Mouse (Mus musculus) gonadal fat pad, adult 2 months (tissue): ENCODE measurements around the gene Ablim1. TPM values are rescaled to one million over a fixed set of nuclear protein-coding genes. Genes with fewer than 3 reads are reported as not detected.

Experiments used
- DNase-seq: peaks from one replicate; pipeline ENCODE4 v3.0.0-alpha.2; 2012; ENCODE audit warnings: low read depth
- polyA plus RNA-seq: library from polyadenylated mRNA; depleted of rRNA; stranded (reverse); fragments of >200 nt; gene quantifications from 2 replicates; pipeline ENCODE4 v1.2.3, GENCODE M21; 2012

Ablim1 gene
- polyA plus RNA-seq, 1 experiment = 57.5 TPM

DNA sequence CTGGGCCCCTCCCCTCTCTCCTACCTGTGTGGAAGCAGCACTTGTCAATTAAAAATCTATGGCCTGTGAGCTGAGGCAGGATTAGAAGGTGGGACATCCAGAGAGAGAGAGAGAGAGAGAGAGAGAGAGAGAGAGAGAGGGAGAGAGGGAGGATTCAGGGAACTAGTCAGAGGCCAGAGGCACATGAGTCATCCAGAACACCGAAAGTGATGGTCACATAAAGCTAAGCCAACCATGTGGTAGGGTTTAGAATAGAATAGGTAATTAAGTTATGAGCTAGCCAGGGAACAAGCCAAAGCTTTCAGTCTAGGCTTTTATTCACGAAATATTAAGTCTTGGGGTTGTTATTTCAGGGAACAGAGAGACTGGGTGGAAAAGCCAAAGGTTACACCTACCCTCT lies 10.1 kb downstream of the Ablim1 start:
- no peak for DNase-seq

DNA sequence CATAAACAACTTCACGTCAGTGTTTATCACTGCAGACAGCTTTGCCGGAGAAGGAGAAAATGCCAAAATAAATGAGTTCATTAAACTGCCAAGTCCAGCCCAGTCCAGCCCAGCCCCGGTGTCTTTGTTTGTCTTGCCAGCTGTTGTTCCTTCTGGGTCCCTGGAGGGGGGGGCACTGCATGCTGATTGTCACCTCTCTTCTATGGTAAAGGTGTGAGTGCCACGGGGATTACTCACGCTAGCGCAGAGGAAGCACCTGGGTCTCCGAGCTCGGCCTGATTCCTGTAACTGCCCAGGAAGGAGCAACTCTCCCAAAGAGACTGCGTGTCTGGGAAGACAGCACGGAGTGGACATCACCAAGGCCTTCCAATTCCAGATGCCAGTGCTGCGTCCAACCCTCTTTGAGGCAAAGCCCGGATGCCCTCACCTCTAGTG lies 12.7 kb downstream of the Ablim1 start:
- no peak for DNase-seq

DNA sequence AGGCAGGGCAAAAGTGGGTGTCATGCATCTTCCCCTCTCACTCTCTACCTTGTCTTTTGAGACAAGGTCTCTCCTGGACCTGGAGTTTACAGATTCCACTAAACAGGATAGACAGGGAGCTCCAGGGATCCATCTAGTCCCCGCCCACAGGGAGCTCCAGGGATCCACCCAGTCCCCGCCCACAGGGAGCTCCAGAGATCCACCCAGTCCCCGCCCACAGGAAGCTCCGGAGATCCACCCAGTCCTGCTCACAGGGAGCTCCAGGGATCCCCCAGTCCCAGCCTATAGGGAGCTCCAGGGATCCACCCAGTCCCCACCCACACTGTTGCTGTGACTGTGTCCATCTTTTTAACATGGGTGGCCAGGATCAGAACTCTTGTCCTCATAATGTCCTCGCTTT lies 16.7 kb downstream of the Ablim1 start:
- no peak for DNase-seq

DNA sequence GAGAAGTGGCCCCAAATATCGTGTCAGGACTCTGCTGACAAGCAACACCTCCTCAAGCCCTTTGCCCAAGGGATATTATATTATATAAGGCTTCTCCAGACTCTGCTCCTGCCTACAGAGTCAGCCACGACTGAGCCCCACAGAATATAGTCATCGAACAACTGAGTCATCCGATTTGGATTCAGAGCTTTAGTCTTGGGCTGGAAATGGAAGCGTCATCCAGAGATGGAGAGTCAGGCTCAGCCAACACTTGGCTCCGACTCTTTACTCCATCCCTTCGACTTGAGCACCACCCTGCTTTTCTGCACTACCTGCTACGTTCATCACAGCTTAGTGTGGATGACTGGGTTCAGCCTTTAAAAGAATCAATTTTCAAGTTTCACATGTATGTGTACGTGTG lies 17.3 kb downstream of the Ablim1 start:
- no peak for DNase-seq

DNA sequence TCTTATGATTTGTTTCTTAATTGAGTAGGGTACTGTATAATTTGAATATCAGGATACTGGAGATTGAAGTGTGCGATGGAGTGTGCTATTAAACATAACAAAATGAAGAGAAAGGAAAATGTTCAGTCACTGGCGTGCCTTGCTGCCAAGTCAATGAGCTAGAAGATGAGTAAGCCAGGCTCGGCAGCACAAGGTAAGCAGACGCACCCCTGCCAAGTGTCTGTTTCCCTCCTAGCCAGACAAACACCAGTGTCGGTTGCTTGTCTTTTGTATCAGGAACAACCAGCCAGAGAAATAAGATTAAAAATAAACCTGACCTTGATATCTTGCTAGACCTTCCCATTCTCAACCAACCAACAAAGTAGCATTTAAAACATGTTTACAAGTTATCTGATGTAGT lies 18.2 kb downstream of the Ablim1 start:
- DNase-seq = no peak

DNA sequence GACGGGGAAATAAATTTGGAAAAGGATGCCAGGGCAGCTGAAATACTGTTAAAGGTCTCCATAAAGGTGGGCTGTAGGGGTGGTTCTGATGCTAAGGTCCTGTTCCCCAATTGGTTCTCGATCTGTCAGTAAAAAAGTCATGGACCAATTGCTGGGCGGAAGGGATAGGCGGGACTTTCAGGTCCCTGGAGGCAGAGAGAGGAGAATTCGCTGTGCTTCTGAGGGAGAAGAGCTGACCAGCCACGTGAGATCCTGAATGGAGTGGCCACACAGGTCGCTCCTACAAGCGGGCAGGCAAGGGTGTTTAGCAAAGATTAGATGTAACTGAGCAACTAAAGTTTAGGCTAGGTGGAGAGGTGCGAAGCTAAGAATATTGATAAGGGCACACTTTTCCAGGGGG lies 19.2 kb downstream of the Ablim1 start:
- DNase-seq = no peak

DNA sequence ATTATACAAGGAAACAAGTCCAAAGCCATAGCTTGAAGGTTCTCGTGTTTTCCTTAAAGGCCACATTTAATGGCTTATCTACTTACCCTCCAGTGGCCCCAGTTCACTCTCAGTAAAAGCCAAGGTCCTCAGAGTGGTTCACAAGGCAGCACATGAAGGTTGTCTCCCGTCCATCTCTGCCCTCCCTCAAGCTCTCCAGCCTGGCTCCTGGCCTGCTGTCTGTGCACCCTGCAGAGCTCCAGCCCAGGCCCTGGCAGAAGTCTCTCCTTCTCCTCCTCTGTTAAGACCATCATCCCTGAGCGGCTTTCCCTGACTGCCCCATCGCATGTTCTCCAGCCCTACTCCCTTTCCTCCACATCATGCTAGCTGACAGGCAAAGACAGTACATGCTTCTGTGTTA lies 20.4 kb downstream of the Ablim1 start:
- no peak for DNase-seq

DNA sequence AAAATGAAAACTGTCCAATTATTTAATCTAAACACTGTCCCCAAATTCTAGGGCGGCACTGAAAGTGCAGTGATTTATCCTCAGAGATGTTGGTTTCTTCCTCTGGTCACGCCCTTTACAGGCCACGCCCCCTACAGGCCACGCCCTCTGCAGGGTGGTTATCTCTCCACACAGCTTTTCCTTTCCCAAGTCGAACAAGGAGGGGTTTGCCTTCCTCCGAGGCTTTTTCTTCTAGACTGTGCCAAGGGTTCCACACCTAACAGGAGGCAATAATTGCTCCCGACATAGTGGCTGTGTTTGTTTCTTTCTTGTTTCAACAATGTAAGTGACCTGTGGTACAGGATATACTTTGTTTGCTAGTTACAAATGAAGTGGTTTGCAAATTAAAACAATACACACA lies 21.0 kb downstream of the Ablim1 start:
- DNase-seq = no peak

DNA sequence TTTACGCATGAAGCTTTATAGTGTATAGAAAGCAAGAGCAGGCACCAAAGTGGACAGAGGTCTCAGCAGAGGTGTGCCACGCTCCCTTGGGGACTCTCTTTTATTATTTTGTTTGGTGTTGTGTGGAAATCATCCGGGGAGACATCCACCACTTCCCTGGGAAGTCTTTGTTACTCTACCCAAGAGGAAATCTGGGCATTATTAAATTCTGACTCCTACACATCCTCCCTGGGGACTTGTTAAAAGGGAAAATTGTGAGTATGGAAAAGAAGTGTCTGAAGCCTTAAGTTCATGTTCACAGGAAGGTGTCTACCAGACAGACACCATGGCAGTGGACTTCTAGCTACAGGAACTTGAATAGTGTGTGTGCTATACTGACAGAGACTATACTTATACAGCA lies 31.4 kb downstream of the Ablim1 start:
- no peak for DNase-seq

DNA sequence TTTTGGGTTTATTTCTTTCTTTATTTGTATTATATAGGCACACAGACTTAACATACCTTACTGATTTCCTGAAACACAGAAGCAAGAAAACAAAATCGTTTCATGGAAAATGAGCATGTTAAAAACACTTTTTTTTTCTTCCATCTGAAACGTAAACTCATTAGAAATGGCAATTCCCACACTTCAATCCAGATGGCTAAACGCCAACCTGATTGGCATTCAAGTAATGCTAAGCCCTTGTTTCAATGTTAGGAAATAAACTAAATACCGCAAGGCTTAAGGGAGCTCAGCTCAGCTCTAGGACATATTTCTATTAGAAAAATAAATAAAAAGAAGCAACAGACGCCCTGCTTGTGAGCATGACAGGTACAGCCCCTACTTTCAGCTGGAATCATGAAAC lies 32.1 kb downstream of the Ablim1 start:
- peak; percentile 33 for DNase-seq

DNA sequence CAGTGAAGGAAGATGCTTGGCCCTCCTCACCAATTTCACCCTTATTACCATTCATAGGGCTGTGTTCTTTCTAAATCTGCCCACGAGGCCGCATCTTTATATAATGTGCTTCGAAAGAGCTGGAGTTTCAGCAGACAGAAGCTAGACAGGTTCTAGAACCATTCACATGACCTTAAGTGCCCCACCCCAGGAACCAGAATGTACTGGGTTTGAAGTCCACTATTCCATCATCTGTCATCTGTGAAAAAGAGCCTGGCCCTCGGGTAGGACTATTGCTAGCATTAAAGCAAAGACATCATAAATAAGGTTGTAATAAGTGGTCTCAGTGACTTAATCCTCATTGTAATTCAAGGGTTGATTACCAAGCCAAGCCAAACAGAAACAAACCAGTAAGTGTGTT lies 35.1 kb downstream of the Ablim1 start:
- no peak for DNase-seq

DNA sequence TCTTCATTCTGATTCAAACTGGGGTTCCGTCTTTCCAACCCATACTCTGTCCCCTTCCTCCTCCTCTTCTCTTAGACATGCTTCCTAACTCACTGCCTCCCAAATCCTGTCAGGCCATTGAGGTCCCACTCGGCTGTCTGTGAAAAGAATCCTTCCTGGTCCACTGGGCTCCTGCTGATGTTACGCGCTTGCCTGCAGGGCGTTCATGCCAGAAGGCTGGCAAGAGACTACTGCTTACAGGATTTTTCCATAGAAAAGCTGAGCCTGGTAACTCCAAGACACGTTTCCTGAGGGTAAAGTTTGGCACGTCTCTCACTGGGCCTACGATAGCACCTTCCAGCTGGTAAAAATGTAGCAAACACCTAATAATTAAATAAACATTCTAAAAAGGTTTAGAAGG lies 36.5 kb downstream of the Ablim1 start:
- DNase-seq = no peak

DNA sequence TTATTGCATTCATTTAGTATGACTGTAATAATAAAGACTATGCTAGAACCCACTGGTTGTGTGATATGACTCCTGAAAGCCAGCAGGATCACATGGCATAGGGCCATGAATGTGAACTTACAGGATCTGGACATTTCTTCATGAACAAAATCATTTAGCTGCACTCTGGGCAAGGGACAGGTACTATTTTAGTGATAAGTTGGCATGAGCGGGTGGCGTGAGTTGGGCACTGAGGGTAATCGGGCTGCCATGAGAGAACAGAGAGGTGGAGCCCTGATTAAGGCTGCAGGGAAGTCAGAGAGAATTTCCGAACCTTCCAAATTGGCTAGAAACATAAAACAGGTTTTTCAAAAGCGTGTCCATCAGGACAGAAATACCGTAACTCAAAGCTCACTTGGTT lies 37.7 kb downstream of the Ablim1 start:
- DNase-seq = no peak

DNA sequence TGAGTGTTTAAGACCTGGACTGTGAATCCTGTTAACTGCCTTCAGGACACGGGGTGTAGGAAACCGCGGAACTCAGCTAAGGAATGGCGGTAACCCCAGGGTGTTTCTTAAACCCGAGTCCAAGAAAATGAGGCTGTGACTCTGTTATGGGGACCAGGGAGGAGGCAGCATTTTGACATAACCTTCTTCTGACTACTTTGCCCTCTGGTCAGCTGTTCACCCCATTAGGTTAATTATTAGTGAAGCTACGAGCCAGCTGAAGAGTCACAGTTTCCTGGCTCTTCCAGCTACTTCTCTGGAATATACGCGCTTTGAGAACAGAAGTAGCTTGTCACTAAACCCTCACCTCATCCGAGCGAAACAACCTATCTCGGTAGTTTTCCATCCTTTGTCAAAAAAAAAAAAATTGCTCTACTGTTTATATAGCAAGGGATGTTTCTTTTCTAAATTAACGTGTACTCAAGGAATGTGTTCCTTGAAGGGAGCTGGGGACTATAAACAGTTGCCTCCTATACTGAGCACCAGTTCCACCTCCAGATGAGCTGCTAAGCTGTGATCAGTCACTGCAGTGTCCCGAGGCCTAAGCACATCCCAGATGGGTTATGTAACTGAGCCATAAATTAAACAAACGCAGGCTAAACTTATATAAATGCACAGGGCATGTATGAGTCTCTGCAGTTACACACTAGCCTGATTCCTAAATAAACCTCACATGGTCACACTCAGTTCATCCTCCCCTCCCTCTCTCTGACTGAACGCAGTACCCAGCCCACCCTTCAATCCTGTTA lies 39.4 kb downstream of the Ablim1 start:
- no peak for DNase-seq

DNA sequence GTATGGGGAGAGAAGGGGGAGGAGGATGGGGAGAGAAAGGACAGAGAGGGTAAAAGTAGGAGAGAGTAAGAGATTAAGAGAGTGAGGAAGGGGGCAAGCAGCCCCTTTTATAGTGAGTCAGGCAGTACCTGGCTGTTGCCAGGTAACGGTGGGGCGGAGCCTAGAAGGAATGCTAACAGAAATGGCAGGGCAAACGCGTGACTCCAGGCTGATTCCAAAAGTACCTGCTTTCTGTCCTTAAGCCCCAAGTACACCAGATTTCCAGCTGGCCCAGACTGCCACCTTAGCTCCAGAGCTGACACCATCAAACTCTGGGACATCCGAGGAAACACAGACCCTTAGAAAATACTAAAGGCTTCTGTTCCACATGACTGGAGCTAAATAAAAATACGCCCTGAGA lies 40.0 kb downstream of the Ablim1 start:
- DNase-seq = no peak

DNA sequence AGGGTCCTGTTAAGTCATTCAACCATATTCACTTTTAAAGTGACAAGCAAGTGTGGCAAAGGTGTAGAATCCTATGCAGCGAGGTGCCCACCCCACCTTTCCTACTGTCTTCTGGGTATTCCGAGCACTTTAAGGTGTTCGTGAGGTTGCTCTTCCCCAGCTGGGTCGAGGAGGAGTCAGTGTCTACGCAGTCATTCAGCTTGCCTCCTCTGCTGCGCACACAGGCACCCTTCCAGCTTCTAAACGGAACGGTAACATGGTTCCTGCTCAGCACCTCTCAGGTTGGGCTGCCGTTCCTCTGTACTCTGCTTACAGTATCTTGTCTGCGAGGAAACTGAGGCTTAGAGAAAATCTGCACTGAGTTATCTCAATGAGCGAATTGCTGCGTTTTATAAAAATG lies 40.4 kb downstream of the Ablim1 start:
- no peak for DNase-seq

DNA sequence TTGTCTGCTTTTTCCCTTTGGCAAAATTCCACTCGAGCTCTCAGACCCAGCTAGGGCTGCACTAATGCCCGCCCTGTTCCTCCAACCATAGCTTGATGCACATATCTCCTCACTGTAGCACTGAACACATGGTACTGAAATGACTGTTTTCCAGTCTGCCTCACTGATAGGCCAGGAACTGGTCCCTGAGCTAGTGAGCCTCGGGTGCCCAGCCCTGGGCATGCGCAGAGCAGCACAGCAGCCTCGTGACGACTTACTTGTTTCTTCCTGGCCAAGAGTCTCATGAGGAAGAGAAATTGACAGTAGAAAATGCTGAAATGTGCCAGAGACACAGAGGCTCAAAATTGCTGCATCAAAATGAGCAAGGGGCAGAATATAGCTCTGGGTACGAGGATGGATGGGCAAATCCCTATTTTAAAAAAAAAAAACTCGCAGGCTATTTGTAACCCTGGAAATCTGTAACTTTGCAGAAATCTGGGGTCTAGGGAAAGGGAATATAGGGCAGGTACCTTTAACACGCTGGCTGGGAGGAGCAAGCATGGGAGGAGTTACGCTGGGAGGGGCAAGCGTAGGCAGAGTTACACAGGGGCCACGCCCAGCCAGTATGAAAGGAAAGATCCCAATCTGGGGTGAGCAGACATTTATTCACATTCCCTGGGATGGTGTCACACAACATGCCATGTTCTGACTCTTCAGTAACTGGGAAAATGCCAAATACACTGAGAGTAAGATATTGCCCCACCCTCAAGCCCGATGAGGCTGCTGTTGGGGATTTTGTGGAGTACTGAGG lies 41.7 kb downstream of the Ablim1 start:
- no peak for DNase-seq

DNA sequence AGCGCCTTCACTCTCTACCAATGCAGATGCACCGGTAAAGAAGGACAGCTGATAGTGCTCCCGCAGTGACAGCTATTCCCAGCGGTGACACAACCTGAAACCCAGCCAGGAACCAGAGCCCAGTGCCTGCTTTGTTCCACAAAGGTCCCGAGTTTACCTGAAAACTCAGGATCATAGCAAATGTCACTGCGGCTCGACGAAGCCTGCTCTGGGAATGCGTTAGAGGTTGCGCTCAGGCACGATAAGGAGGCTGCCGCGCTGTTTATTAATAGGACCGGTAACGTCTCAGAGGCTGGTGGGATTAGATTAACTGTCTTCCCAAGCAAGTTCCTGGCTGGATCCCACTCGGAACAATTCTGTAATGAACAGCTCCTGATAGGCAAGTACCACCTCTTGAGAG lies 43.0 kb downstream of the Ablim1 start:
- DNase-seq = no peak

DNA sequence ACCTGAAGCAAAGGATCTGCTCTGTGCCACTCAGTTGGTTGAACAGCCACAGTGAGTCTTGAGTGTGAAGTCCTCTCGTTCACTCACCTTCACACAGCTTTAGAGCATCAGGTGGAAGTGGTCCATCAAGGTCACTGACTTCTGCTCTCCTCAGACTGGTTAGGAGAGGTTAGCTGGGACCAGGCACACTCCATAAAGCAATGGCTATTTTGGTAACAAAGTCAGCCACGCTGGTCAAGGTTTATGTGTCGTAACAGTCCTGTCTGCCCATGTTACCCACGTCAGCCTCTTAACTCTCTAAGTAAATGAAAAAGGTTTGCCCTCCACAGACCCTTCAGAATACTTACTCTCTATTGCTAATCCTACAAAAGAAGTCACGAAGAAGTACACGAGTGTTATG lies 44.0 kb downstream of the Ablim1 start:
- no peak for DNase-seq

DNA sequence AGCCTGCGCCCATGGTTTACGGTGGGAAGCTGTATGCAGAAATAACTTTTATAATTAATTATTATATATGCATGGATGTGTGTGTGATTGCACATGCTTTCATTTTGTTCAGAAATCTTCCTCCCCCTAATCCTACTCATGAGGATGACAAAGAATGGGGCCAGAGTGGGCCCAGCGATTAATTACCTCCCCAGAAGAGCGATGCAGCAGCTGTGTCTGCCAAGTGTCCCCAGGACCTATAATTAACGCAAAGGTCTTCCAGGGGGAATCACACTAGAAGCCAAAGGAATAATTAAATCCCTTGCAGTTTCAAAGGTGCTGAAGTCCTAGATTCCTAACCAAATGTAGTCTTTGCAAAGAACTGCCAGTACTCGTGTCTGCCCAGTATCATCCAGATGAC lies 44.9 kb downstream of the Ablim1 start:
- no peak for DNase-seq

DNA sequence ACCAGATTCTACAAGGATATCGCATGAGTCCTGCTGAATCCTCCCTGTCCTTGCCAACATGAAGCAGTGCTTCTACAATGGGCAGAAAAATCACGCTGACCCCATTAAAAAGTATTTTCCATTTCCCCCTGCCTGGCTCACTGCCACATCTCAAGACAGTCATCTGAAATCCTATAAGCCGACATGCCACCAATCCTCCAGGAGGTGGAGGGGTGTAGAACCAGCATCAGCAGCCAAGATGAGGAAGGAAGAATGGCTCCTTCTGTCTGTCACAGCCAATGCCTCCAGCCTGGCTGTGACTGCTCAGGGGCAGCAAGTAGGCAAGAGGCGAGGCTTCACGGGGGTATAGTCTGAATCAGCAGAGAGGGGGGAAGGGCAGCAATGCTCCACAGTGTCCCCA lies 47.2 kb downstream of the Ablim1 start:
- DNase-seq = no peak

DNA sequence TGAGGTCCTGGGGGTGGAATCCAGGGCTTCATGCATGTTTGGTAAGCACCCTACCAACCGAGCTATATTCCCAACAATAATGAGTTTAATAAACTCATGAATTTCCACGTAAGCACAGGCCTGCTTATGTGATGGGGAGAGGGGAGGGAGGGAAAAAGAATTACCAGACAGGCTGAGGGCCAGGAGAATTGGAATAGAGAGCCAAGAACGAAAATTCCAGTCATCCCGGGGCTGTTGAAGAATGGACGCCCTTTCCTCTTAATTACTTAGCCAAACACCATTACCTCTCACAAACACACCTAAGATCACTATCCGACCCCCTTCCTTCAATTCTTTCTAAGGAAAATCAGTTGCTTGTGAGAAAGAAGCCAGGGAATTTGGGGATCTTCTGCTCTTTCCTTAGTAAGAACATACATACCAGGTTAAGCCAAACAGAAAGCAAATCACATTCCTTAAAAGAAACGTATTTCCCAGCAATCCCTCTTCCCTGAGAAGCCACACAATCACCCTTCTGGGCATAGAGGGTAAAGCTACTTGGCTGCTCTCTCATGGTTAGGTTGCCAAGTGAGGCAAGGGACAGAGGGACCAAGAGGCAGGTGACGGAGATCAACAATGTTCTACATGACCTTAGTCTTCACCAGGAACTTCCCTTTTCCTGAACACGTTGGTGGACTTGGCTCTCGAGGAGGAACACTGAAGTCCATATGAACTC lies 48.2 kb downstream of the Ablim1 start:
- DNase-seq = no peak
